Mouse (Mus musculus): ENCODE measurements at regions not wholly inside any gene's neighbourhood (a gene's known extent, or its start where the extent isn't known, plus 50 kb on each side); places are given as distances from the start of the nearest gene placed in this dataset.
A peak's percentile ranks its signal among the peaks of the same experiment; 100 is the strongest.
"Not testable (repeated sequence)": the region's sequence is repeated elsewhere in the genome, so short reads cannot be mapped to it uniquely, and the experiment has no call there.

GRCm38 (mm10) chr14:53803698-53804620, 449.9 kb downstream of the Dad1 start:
- peak; percentile 50 for DNase-seq (ENCODE audit: extremely low spot score, low spot score)

GRCm38 (mm10) chr14:53802547-53802946, 451.4 kb downstream of the Dad1 start:
- no peak for DNase-seq (ENCODE audit: extremely low spot score, low spot score)

- DNase-seq (ENCODE audit: extremely low spot score, low spot score), result no peak
Observed at GRCm38 (mm10) chr14:53800508-53801136, 453.3 kb downstream of the Dad1 start.

- DNase-seq (ENCODE audit: extremely low spot score, low spot score), result not testable (repeated sequence)
Observed at GRCm38 (mm10) chr14:53795160-53795559, 458.7 kb downstream of the Dad1 start.

- no peak for DNase-seq (ENCODE audit: extremely low spot score, low spot score)
Observed at GRCm38 (mm10) chr14:53794527-53794926, 459.4 kb downstream of the Dad1 start.

- not testable (repeated sequence) for DNase-seq (ENCODE audit: extremely low spot score, low spot score)
Observed at GRCm38 (mm10) chr14:53792432-53792831, 461.5 kb downstream of the Dad1 start.

- DNase-seq (ENCODE audit: extremely low spot score, low spot score), result not testable (repeated sequence)
Observed at GRCm38 (mm10) chr14:53785547-53785946, 468.4 kb downstream of the Dad1 start.

GRCm38 (mm10) chr14:53777375-53777774, 476.5 kb downstream of the Dad1 start:
- DNase-seq (ENCODE audit: extremely low spot score, low spot score), result no peak

GRCm38 (mm10) chr14:53776717-53777116, 477.2 kb downstream of the Dad1 start:
- DNase-seq (ENCODE audit: extremely low spot score, low spot score), result peak; percentile 29

GRCm38 (mm10) chr14:53766501-53766900, 487.4 kb downstream of the Dad1 start:
- not testable (repeated sequence) for DNase-seq (ENCODE audit: extremely low spot score, low spot score)

GRCm38 (mm10) chr14:53765918-53766317, 488.0 kb downstream of the Dad1 start:
- not testable (repeated sequence) for DNase-seq (ENCODE audit: extremely low spot score, low spot score)

GRCm38 (mm10) chr14:53760578-53760977, 493.3 kb downstream of the Dad1 start:
- not testable (repeated sequence) for DNase-seq (ENCODE audit: extremely low spot score, low spot score)

- DNase-seq (ENCODE audit: extremely low spot score, low spot score), result not testable (repeated sequence)
Observed at GRCm38 (mm10) chr14:53757782-53758181, 496.1 kb downstream of the Dad1 start.

GRCm38 (mm10) chr14:53757095-53757494, 496.8 kb downstream of the Dad1 start:
- not testable (repeated sequence) for DNase-seq (ENCODE audit: extremely low spot score, low spot score)

- no peak for DNase-seq (ENCODE audit: extremely low spot score, low spot score)
Observed at GRCm38 (mm10) chr14:53750703-53751441, 503.0 kb downstream of the Dad1 start.

- not testable (repeated sequence) for DNase-seq (ENCODE audit: extremely low spot score, low spot score)
Observed at GRCm38 (mm10) chr14:53743552-53743951, 510.4 kb downstream of the Dad1 start.

GRCm38 (mm10) chr14:53742864-53743263, 511.0 kb downstream of the Dad1 start:
- not testable (repeated sequence) for DNase-seq (ENCODE audit: extremely low spot score, low spot score)

- DNase-seq (ENCODE audit: extremely low spot score, low spot score), result peak; percentile 38
Observed at GRCm38 (mm10) chr14:53741246-53741645, 512.7 kb downstream of the Dad1 start.

GRCm38 (mm10) chr14:53737962-53738361, 515.9 kb downstream of the Dad1 start:
- not testable (repeated sequence) for DNase-seq (ENCODE audit: extremely low spot score, low spot score)

GRCm38 (mm10) chr14:53736274-53736673, 517.6 kb downstream of the Dad1 start:
- not testable (repeated sequence) for DNase-seq (ENCODE audit: extremely low spot score, low spot score)

GRCm38 (mm10) chr14:53731600-53731999, 522.3 kb downstream of the Dad1 start:
- not testable (repeated sequence) for DNase-seq (ENCODE audit: extremely low spot score, low spot score)

- DNase-seq (ENCODE audit: extremely low spot score, low spot score), result not testable (repeated sequence)
Observed at GRCm38 (mm10) chr14:53729877-53730276, 524.0 kb downstream of the Dad1 start.
